Mouse (Mus musculus) CH12.LX (cell line): ENCODE data around the gene Grk5. TPM values are rescaled to one million over a fixed set of nuclear protein-coding genes. Genes with fewer than 3 reads are reported as not detected.

ENCODE experiments used
- DNase-seq: peaks from one replicate; pipeline ENCODE4 v3.0.0-alpha.2; 2013; ENCODE audit errors: extremely low read depth
- H3K27ac ChIP-seq: 2 replicates; pipeline ENCODE4 v1.5.1; 2012; ENCODE audit warnings: low read depth, mild to moderate bottlenecking, control low read depth, moderate library complexity; ENCODE audit not compliant: insufficient read depth
- H3K27me3 ChIP-seq: replicated peaks from 2 replicates; pipeline ENCODE3; 2012; ENCODE audit warnings: inconsistent platforms
- H3K36me3 ChIP-seq, 2 experiments: replicated peaks in 1 of 2; 2 replicates each; pipeline versions ENCODE3 to v1.6.1; 2012; ENCODE audit warnings: inconsistent platforms in 1 of 2, low read length in 1 of 2, mild to moderate bottlenecking in 1 of 2, mixed read lengths in 1 of 2, moderate library complexity in 1 of 2; ENCODE audit not compliant: control insufficient read depth in 1 of 2, insufficient read depth in 1 of 2
- H3K4me1 ChIP-seq, 2 experiments: 2 replicates each; pipeline ENCODE4 v1.6.1; 2012; ENCODE audit warnings: inconsistent platforms in 1 of 2, moderate library complexity in 1 of 2; ENCODE audit not compliant: insufficient read depth in 2 of 2, control insufficient read depth in 1 of 2
- H3K4me2 ChIP-seq: 2 replicates; pipeline ENCODE4 v1.6.1; 2012; ENCODE audit warnings: low read depth, mild to moderate bottlenecking, control low read depth; ENCODE audit not compliant: poor library complexity, insufficient read depth, severe bottlenecking
- H3K4me3 ChIP-seq, 3 experiments: fragments of 150-350 bp in 1 of 3; sonication (generic) in 1 of 3; replicated peaks in 1 of 3; 2 replicates each; pipeline versions ENCODE3 to v1.5.1; 2011 to 2012; ENCODE audit warnings: low read depth in 2 of 3, low read length in 2 of 3, mild to moderate bottlenecking in 2 of 3, moderate library complexity in 2 of 3, control low read depth in 1 of 3, improper control_type of control experiment in 1 of 3, inconsistent platforms in 1 of 3, mixed read lengths in 1 of 3; ENCODE audit not compliant: poor library complexity in 1 of 3
- H3K79me2 ChIP-seq: replicated peaks from 2 replicates; pipeline ENCODE4 v1.6.1; 2012; ENCODE audit warnings: mild to moderate bottlenecking, moderate library complexity; ENCODE audit not compliant: control insufficient read depth, poor library complexity, insufficient read depth, severe bottlenecking; ENCODE audit errors: extremely low read depth
- H3K9ac ChIP-seq: 2 replicates; pipeline ENCODE4 v1.6.1; 2012; ENCODE audit warnings: low read depth, mild to moderate bottlenecking, control low read depth, moderate library complexity; ENCODE audit not compliant: insufficient read depth
- H3K9me3 ChIP-seq: replicated peaks from 2 replicates; pipeline ENCODE3; 2012; ENCODE audit warnings: low read length, inconsistent platforms, mixed read lengths
- BHLHE40 ChIP-seq: IDR thresholded peaks from 2 replicates; pipeline ENCODE4 v1.6.1; 2011; ENCODE audit warnings: mild to moderate bottlenecking, low read depth, low read length, improper control_type of control experiment
- ETS1 ChIP-seq: conservative IDR thresholded peaks from 2 replicates; pipeline ENCODE4 v1.6.1; 2012; ENCODE audit warnings: low read depth, mild to moderate bottlenecking, inconsistent platforms, low read length, improper control_type of control experiment, moderate library complexity
- GABPA ChIP-seq: IDR thresholded peaks from 2 replicates; pipeline ENCODE4 v1.6.1; 2012; ENCODE audit warnings: low read depth, low read length, improper control_type of control experiment, inconsistent platforms; ENCODE audit not compliant: insufficient replicate concordance
- MAX ChIP-seq: IDR thresholded peaks from 2 replicates; pipeline ENCODE4 v1.6.1; 2011; ENCODE audit warnings: low read length, improper control_type of control experiment
- MAZ ChIP-seq: IDR thresholded peaks from 2 replicates; pipeline ENCODE4 v1.6.1; 2012; ENCODE audit warnings: low read depth, mild to moderate bottlenecking, inconsistent platforms, low read length, improper control_type of control experiment, moderate library complexity
- MEF2A ChIP-seq: IDR thresholded peaks from 2 replicates; pipeline ENCODE4 v1.6.1; 2014; ENCODE audit warnings: low read depth, mild to moderate bottlenecking, inconsistent platforms, low read length, improper control_type of control experiment, borderline replicate concordance
- MYC ChIP-seq: IDR thresholded peaks from 2 replicates; pipeline ENCODE4 v1.6.1; 2011; ENCODE audit warnings: low read depth, mild to moderate bottlenecking, improper control_type of control experiment, low read length
- POLR2AphosphoS2 ChIP-seq: IDR thresholded peaks from 2 replicates; pipeline ENCODE4 v1.6.1; 2011; ENCODE audit warnings: low read depth, low read length, improper control_type of control experiment
- TBP ChIP-seq: conservative IDR thresholded peaks from 2 replicates; pipeline ENCODE4 v1.6.1; 2011; ENCODE audit warnings: low read depth, low read length, improper control_type of control experiment
- TCF12 ChIP-seq: IDR thresholded peaks from 2 replicates; pipeline ENCODE4 v1.6.1; 2014; ENCODE audit warnings: low read depth, mild to moderate bottlenecking, inconsistent platforms, low read length, improper control_type of control experiment
- UBTF ChIP-seq: IDR thresholded peaks from 2 replicates; pipeline ENCODE4 v1.6.1; 2012; ENCODE audit warnings: low read depth, mild to moderate bottlenecking, inconsistent platforms, low read length, improper control_type of control experiment, moderate library complexity
- ZC3H11A ChIP-seq: IDR thresholded peaks from 2 replicates; pipeline ENCODE4 v1.6.1; 2012; ENCODE audit warnings: low read depth, mild to moderate bottlenecking, inconsistent platforms, low read length, improper control_type of control experiment
- ZMIZ1 ChIP-seq: IDR thresholded peaks from 2 replicates; pipeline ENCODE4 v1.6.1; 2012; ENCODE audit warnings: low read depth, mild to moderate bottlenecking, inconsistent platforms, low read length, improper control_type of control experiment
- ZNF384 ChIP-seq: IDR thresholded peaks from 2 replicates; pipeline ENCODE4 v1.6.1; 2012; ENCODE audit warnings: low read depth, low read length, improper control_type of control experiment, inconsistent platforms
- dilution Hi-C: fragments of 300-500 bp; cut with MboI; formaldehyde crosslinking; loops from 2 replicates; pipeline ENCODE4 v1.14.3; 2020; ENCODE audit warnings: low sequenced_read_pairs; ENCODE audit not compliant: extremely low pct_unique_long_range_greater_than_20kb, extremely low pct_ligation_motif_present
- in situ Hi-C: fragments of 300-500 bp; cut with MboI; formaldehyde crosslinking; loops from 3 replicates; pipeline ENCODE4 v1.14.3; 2019; ENCODE audit warnings: low sequenced_read_pairs, low pct_ligation_motif_present, low pct_unique_long_range_greater_than_20kb, mixed read lengths
- polyA plus RNA-seq: library from polyadenylated mRNA; unstranded; fragments of >175 nt; gene quantifications from 2 replicates; pipeline ENCODE4 v1.2.1, GENCODE M21; 2012; ENCODE audit warnings: low read depth; ENCODE audit not compliant: insufficient read length
- total RNA-seq, 2 experiments: library from RNA; depleted of rRNA; stranded (reverse); fragments of 300-350 nt in 1 of 2; fragments of >200 nt in 1 of 2; gene quantifications; 2 replicates each; pipeline ENCODE4 v1.2.3; 2012 to 2014

Gene Grk5
- total and polyA plus RNA-seq, 3 experiments = 5.7 to 11.5 (median 7.6) TPM

DNA sequence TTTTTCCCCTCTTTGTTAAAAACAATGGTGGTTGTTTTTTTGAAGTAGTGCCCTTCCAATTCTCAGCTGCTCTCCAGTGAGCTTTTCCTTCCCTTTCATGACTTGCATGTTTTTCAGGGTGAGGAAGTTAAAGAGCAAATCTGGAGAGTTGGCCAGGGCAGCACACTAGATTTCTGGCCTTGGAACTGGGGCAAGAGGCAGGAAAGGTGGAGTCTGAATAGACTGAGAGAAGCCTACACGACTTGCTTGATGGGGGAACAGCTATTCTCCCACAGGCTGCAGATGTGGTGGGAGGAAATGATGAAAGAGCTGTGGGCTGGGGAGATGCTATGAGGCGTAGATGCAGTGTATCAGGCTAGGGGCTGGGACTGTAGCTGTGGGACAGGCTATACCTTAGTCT, 57.1 kb downstream of the Grk5 start:
- H3K79me2 ChIP-seq = 0 out of 2 replicates have a peak, but pooled peaks cover 3% of the 10 kb centered on the region
- dilution Hi-C loops = no loop called here
- peak; percentile 61 for TF ChIP-seq TBP
- TF ChIP-seq POLR2AphosphoS2 = no peak
- peak; percentile 34; the same call in 1 of the 2 replicates for TF ChIP-seq ETS1
- TF ChIP-seq ZNF384 = peak; percentile 29; the same call in 1 of the 2 replicates
- TF ChIP-seq TCF12 = peak; percentile 50; the same call in 1 of the 2 replicates
- no peak for TF ChIP-seq UBTF
- TF ChIP-seq ZMIZ1 = 0 out of 2 replicates have a peak, but pooled peaks have one; percentile 19
- 0 out of 2 replicates have a peak, but pooled peaks have one; percentile 11 for TF ChIP-seq MAX
- TF ChIP-seq MAZ = no peak
- TF ChIP-seq MYC = peak; percentile 35; the same call in 1 of the 2 replicates
- no peak for TF ChIP-seq GABPA
- TF ChIP-seq, all 38 proteins: peak for 7
- Histone ChIP-seq H3K27me3 (no peaks in the 10 kb centered on the region), H3K27ac (peak overlapping the region; percentile 68), H3K9ac (peak overlapping the region; percentile 63), H3K4me2 (peak overlapping the region; percentile 77; the same call in 1 of the 2 replicates), H3K4me1 (peaks cover 27 to 67% of the 10 kb centered on the region in 2 experiments), H3K4me3 (no peak overlapping the region), H3K9me3 (no peaks in the 10 kb centered on the region), H3K36me3 (no peaks in the 10 kb centered on the region)
- in situ Hi-C loops = loop anchor here (10.0 kb wide), 1 partner anchor 52 kb away; no protein-coding TSS in a partner anchor
- DNase-seq = peak; percentile 78

GRCm38 (mm10) chr19:60948996-60949395, 59.4 kb downstream of the Grk5 start:
- TF ChIP-seq MEF2A (no peak), MAX (peak; percentile 26; the same call in 1 of the 2 replicates), BHLHE40 (0 out of 2 replicates have a peak, but pooled peaks have one; percentile 16), ZC3H11A (no peak)
- DNase-seq = no peak
- H3K4me1 ChIP-seq = peaks cover 27 to 62% of the 10 kb centered on the region in 2 experiments
- H3K4me2 ChIP-seq = no peak overlapping the region
- H3K9me3 ChIP-seq = no peaks in the 10 kb centered on the region
- no peaks in the 10 kb centered on the region for H3K36me3 ChIP-seq
- no peaks in the 10 kb centered on the region for H3K27me3 ChIP-seq
- no peaks in the 10 kb centered on the region; the same call in none of the 2 replicates for H3K79me2 ChIP-seq
- in situ Hi-C loops (loop anchor here (10.0 kb wide), 1 partner anchor 54 kb away; no protein-coding TSS in a partner anchor), dilution Hi-C loops (no loop called here)
- no peak overlapping the region for H3K9ac ChIP-seq
- H3K4me3 ChIP-seq = no peak overlapping the region
- H3K27ac ChIP-seq = no peak overlapping the region
